Mouse (Mus musculus) cortical plate, adult 2 months (tissue): ENCODE data around the gene Prr7. TPM values are rescaled to one million over a fixed set of nuclear protein-coding genes. Genes with fewer than 3 reads are reported as not detected.
A peak's percentile ranks its signal among the peaks of the same experiment; 100 is the strongest.

Source experiments
- H3K27ac ChIP-seq: fragments of 200-500 bp; 2 replicates; pipeline ENCODE4 v1.5.1; 2012; ENCODE audit warnings: low read length, control low read depth, inconsistent platforms; ENCODE audit not compliant: insufficient read depth
- H3K4me1 ChIP-seq: fragments of 200-500 bp; 2 replicates; pipeline ENCODE4 v1.6.1; 2011; ENCODE audit warnings: low read length; ENCODE audit not compliant: control insufficient read depth, insufficient read depth
- H3K4me3 ChIP-seq: fragments of 200-500 bp; 2 replicates; pipeline ENCODE4 v1.5.1; 2011; ENCODE audit warnings: mild to moderate bottlenecking, low read length, control low read depth; ENCODE audit not compliant: insufficient read depth
- CTCF ChIP-seq: fragments of 200-500 bp; IDR thresholded peaks from 2 replicates; pipeline ENCODE4 v1.5.1; 2011; ENCODE audit warnings: mild to moderate bottlenecking, control low read depth, low read length; ENCODE audit not compliant: insufficient read depth; ENCODE audit errors: extremely low read depth
- POLR2A ChIP-seq: fragments of 200-500 bp; IDR thresholded peaks from 2 replicates; pipeline ENCODE4 v1.6.1; 2011; ENCODE audit warnings: mild to moderate bottlenecking, low read length, control low read depth; ENCODE audit not compliant: insufficient read depth; ENCODE audit errors: extremely low read depth
- polyA plus RNA-seq: library from polyadenylated mRNA; depleted of rRNA; stranded (reverse); fragments of >200 nt; gene quantifications from 2 replicates; pipeline ENCODE4 v1.2.3, GENCODE M21; 2012

The Prr7 gene
- polyA plus RNA-seq, 1 experiment = 73.5 TPM

GRCm38 (mm10) chr13:55486029-55486794 lies 22.1 kb downstream of the Prr7 start:
- H3K27ac ChIP-seq = 0 out of 2 replicates have a peak overlapping the region, but pooled peaks have one; percentile 80
- TF ChIP-seq POLR2A = no peak
- TF ChIP-seq CTCF = no peak
- no peaks in the 10 kb centered on the region for H3K4me1 ChIP-seq
- peak overlapping the region; percentile 68 for H3K4me3 ChIP-seq

GRCm38 (mm10) chr13:55486916-55487577 lies 23.0 kb downstream of the Prr7 start:
- Histone ChIP-seq H3K27ac (peak overlapping the region; percentile 80), H3K4me3 (peak overlapping the region; percentile 68), H3K4me1 (no peaks in the 10 kb centered on the region)
- TF ChIP-seq CTCF = no peak
- TF ChIP-seq POLR2A = 0 out of 2 replicates have a peak, but pooled peaks have one; percentile 38

GRCm38 (mm10) chr13:55487578-55488498 lies 23.8 kb downstream of the Prr7 start, which contains the start of gene Dbn1:
TSS of gene Dbn1 (minus strand) at chr13:55488111.
- Histone ChIP-seq H3K27ac (peak within 1 kb of the TSS; percentile 80), H3K4me1 (no peaks in the 10 kb centered on the region), H3K4me3 (peak within 1 kb of the TSS; percentile 68)
- TF ChIP-seq POLR2A = peak; percentile 20; the same call in 1 of the 2 replicates
- TF ChIP-seq CTCF = no peak

DNA sequence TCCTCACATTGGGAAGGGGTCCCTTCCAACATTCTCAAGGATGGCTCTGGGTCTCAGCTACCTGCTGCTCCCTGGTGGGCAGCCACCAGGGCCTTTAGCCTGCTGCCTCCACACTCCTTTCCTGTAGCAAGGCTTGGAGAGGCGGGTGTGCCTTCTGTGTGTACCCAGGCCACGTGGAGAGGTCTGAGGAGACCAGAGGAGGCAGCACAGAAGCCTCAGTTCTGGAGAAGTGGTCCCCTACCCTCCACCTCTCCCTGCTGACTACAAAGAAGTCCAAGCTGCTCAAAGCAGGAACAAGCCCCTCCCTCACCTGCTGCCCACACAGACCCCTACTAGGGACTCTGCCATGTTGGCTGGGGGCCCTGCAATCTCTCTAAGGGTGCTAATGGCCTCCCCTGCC lies 30.2 kb downstream of the Prr7 start:
- Histone ChIP-seq H3K4me1 (peaks cover 2% of the 10 kb centered on the region; the same call in 1 of the 2 replicates), H3K27ac (no peak overlapping the region), H3K4me3 (no peak overlapping the region)
- no peak for TF ChIP-seq POLR2A
- TF ChIP-seq CTCF = no peak

GRCm38 (mm10) chr13:55494883-55495621 lies 31.0 kb downstream of the Prr7 start:
- peaks cover 2% of the 10 kb centered on the region; the same call in 1 of the 2 replicates for H3K4me1 ChIP-seq
- H3K4me3 ChIP-seq = no peak overlapping the region
- H3K27ac ChIP-seq = no peak overlapping the region
- TF ChIP-seq CTCF (no peak), POLR2A (no peak)

- TF ChIP-seq CTCF (no peak), POLR2A (no peak)
- no peak overlapping the region for H3K27ac ChIP-seq
- H3K4me1 ChIP-seq = peaks cover 2% of the 10 kb centered on the region; the same call in 1 of the 2 replicates
- no peak overlapping the region for H3K4me3 ChIP-seq
Measured at GRCm38 (mm10) chr13:55495702-55496101, 31.6 kb downstream of the Prr7 start.

DNA sequence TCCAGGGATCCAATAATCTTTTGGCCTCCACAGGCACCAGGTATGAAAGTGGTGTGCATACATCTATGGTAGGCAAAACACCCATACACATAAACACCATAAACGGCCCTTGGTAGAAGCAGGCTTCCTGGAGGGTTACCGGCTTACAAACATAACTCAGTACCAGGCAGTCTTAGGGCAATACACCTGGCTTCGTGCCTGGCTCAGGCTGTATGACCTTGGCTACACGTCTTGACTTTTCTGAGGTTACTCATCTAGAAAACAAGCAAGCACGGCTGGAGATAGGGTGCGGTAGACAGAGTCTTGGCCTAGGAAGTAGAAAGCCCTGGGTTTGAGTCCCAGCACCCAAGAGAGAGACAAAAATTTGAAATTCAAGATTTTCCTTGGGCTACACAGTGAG lies 32.6 kb downstream of the Prr7 start:
- H3K4me3 ChIP-seq = no peak overlapping the region
- TF ChIP-seq POLR2A (no peak), CTCF (no peak)
- H3K27ac ChIP-seq = no peak overlapping the region
- peaks cover 2% of the 10 kb centered on the region; the same call in 1 of the 2 replicates for H3K4me1 ChIP-seq

DNA sequence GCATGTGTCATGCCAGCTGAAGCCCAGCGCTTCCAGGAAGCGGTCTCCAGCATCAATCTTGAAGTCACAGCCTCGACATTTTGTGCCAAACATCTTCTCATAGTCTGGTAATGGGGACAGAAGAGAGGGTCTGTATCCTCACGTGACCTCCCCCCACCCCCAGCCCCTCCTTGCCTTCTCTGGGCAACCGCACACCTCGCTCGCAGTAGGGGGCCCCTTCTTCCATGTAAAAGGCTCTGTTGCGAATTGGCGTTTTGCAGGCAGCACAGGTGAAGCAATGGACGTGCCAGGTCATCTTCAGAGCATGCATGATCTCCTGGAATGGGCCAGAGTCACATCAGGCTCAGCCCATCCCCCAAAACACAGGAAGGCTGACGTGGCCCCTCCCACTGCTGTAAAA lies 34.8 kb downstream of the Prr7 start:
- Histone ChIP-seq H3K4me3 (no peak overlapping the region), H3K27ac (no peak overlapping the region), H3K4me1 (peaks cover 2% of the 10 kb centered on the region; the same call in 1 of the 2 replicates)
- TF ChIP-seq POLR2A (no peak), CTCF (no peak)
